Mouse (Mus musculus): ENCODE data around the gene Gm2696. TPM values are rescaled to one million over a fixed set of nuclear protein-coding genes. Genes with fewer than 3 reads are reported as not detected.
"Not testable (repeated sequence)": the region's sequence is repeated elsewhere in the genome, so short reads cannot be mapped to it uniquely, and the experiment has no call there.

Gm2696 gene
- polyA plus RNA-seq (2012; rRNA removed): not detected in 2 replicates

GRCm38 (mm10) chr10:77814382-77814781 lies at the start of gene Gm2696:
Gene Gm2696, plus strand, starts transcription at chr10:77814682.
- H3K27ac ChIP-seq (ENCODE audit: insufficient read depth, low read length): no peak within 1 kb of the TSS
- no peaks in the 10 kb centered on the region for H3K4me1 ChIP-seq (ENCODE audit: control insufficient read depth, insufficient read depth, low read length)
- no peak within 1 kb of the TSS for H3K4me3 ChIP-seq (replicated peaks; ENCODE audit: insufficient read depth, low read depth, low read length)
- no peak for DNase-seq
- WGBS: 42% methylated on average over 4 of the region's 4 CpGs
- TF ChIP-seq CTCF (IDR thresholded peaks at IDR 0.05; ENCODE audit: borderline replicate concordance, insufficient read depth, low read depth, low read length) (no peak), POLR2A (IDR thresholded peaks at IDR 0.05; ENCODE audit: borderline replicate concordance, insufficient read depth, low read length) (no peak)
- no peaks in the 10 kb centered on the region for H3K27me3 ChIP-seq (ENCODE audit: control insufficient read depth, insufficient read depth, low read length)

GRCm38 (mm10) chr10:77769727-77770126 lies 44.8 kb upstream of the Gm2696 start:
- TF ChIP-seq CTCF (IDR thresholded peaks at IDR 0.05; ENCODE audit: borderline replicate concordance, insufficient read depth, low read depth, low read length): no peak
- no peak for TF ChIP-seq POLR2A (IDR thresholded peaks at IDR 0.05; ENCODE audit: borderline replicate concordance, insufficient read depth, low read length)
- no peak for DNase-seq
- no peak overlapping the region for H3K4me3 ChIP-seq (replicated peaks; ENCODE audit: insufficient read depth, low read depth, low read length)
- H3K4me1 ChIP-seq (ENCODE audit: control insufficient read depth, insufficient read depth, low read length): no peaks in the 10 kb centered on the region
- WGBS: 96% methylated on average over 1 of the region's 1 CpGs
- H3K27me3 ChIP-seq (ENCODE audit: control insufficient read depth, insufficient read depth, low read length): no peaks in the 10 kb centered on the region
- no peak overlapping the region for H3K27ac ChIP-seq (ENCODE audit: insufficient read depth, low read length)

DNA sequence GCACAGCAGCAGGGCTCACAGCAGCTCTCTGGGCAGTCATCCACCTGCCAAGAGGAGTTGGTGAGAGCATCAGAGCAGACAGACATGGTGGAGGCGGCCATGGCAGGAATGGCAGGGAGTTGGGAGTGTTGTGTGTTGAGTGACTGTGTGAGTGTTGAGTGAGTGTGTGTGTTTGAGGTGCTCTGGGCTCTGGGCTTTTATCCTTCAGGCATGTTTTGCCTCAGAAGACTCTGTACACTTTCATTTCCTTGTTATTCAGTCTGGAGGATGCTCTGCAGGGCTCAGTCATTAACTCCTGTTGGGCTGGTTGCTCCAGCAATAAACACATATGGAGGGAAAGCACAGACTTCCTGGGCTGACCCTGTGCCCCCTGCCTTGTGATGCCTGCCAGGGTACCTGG lies 43.3 kb upstream of the Gm2696 start, which contains the start of gene Gm3238:
Gene Gm3238 (minus strand): TSS at position 101 of the 400 bp plus-strand sequence.
- not testable (repeated sequence) for H3K27me3 ChIP-seq (ENCODE audit: control insufficient read depth, insufficient read depth, low read length); H3K4me1 ChIP-seq (ENCODE audit: control insufficient read depth, insufficient read depth, low read length); H3K27ac ChIP-seq (ENCODE audit: insufficient read depth, low read length); H3K4me3 ChIP-seq (replicated peaks; ENCODE audit: insufficient read depth, low read depth, low read length); DNase-seq
- WGBS: no CpG with 5 or more reads among the region's 1 CpGs

GRCm38 (mm10) chr10:77772142-77772541 lies 42.3 kb upstream of the Gm2696 start:
- not testable (repeated sequence) for H3K27ac ChIP-seq (ENCODE audit: insufficient read depth, low read length); DNase-seq; H3K27me3 ChIP-seq (ENCODE audit: control insufficient read depth, insufficient read depth, low read length); H3K4me3 ChIP-seq (replicated peaks; ENCODE audit: insufficient read depth, low read depth, low read length); H3K4me1 ChIP-seq (ENCODE audit: control insufficient read depth, insufficient read depth, low read length)
- 77% methylated on average over 1 of the region's 3 CpGs for WGBS

GRCm38 (mm10) chr10:77776844-77777243 lies 37.6 kb upstream of the Gm2696 start, which contains the start of gene Gm7138:
Gene Gm7138, minus strand, starts transcription at chr10:77776944.
- not testable (repeated sequence) for H3K27me3 ChIP-seq (ENCODE audit: control insufficient read depth, insufficient read depth, low read length); H3K4me3 ChIP-seq (replicated peaks; ENCODE audit: insufficient read depth, low read depth, low read length); DNase-seq; H3K4me1 ChIP-seq (ENCODE audit: control insufficient read depth, insufficient read depth, low read length); H3K27ac ChIP-seq (ENCODE audit: insufficient read depth, low read length)
- 45% methylated on average over 1 of the region's 1 CpGs for WGBS

GRCm38 (mm10) chr10:77782442-77782841 lies 32.0 kb upstream of the Gm2696 start, which contains the start of gene Gm3250:
Gene Gm3250, minus strand, starts transcription at chr10:77782542.
- H3K27ac ChIP-seq (ENCODE audit: insufficient read depth, low read length); H3K27me3 ChIP-seq (ENCODE audit: control insufficient read depth, insufficient read depth, low read length); DNase-seq; H3K4me1 ChIP-seq (ENCODE audit: control insufficient read depth, insufficient read depth, low read length); H3K4me3 ChIP-seq (replicated peaks; ENCODE audit: insufficient read depth, low read depth, low read length): not testable (repeated sequence)
- 43% methylated on average over 1 of the region's 1 CpGs for WGBS

DNA sequence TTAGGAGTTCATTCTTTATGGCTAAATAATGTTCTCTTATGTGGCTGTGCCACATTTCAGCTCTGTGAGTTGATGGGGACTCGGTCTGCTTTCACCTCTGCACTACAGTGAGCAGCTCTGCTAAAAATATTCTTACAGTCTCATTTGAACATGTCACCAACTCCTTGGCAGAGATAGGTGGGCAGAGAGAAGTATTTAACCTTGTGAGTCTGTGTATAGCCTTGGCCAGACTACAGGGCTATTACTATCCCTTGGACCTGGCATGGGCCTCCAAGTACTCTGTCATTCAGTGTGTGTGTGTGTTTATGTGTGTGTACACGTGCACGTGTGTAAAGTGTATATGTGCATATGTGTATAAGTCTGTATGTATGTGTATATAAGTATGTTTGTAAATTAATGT lies 31.1 kb upstream of the Gm2696 start:
- not testable (repeated sequence) for DNase-seq; H3K4me1 ChIP-seq (ENCODE audit: control insufficient read depth, insufficient read depth, low read length); H3K4me3 ChIP-seq (replicated peaks; ENCODE audit: insufficient read depth, low read depth, low read length); H3K27me3 ChIP-seq (ENCODE audit: control insufficient read depth, insufficient read depth, low read length); H3K27ac ChIP-seq (ENCODE audit: insufficient read depth, low read length)
- WGBS: 95% methylated on average over 3 of the region's 3 CpGs

GRCm38 (mm10) chr10:77787876-77788275 lies 26.6 kb upstream of the Gm2696 start, which contains the start of gene Gm7137:
Gene Gm7137, minus strand, starts transcription at chr10:77788200.
- WGBS: 35% methylated on average over 1 of the region's 1 CpGs
- DNase-seq; H3K27ac ChIP-seq (ENCODE audit: insufficient read depth, low read length); H3K27me3 ChIP-seq (ENCODE audit: control insufficient read depth, insufficient read depth, low read length); H3K4me1 ChIP-seq (ENCODE audit: control insufficient read depth, insufficient read depth, low read length); H3K4me3 ChIP-seq (replicated peaks; ENCODE audit: insufficient read depth, low read depth, low read length): not testable (repeated sequence)

GRCm38 (mm10) chr10:77788621-77789020 lies 25.9 kb upstream of the Gm2696 start:
- H3K27ac ChIP-seq (ENCODE audit: insufficient read depth, low read length): no peak overlapping the region
- no peak for DNase-seq
- no peaks in the 10 kb centered on the region for H3K27me3 ChIP-seq (ENCODE audit: control insufficient read depth, insufficient read depth, low read length)
- TF ChIP-seq POLR2A (IDR thresholded peaks at IDR 0.05; ENCODE audit: borderline replicate concordance, insufficient read depth, low read length) (no peak), CTCF (IDR thresholded peaks at IDR 0.05; ENCODE audit: borderline replicate concordance, insufficient read depth, low read depth, low read length) (no peak)
- H3K4me3 ChIP-seq (replicated peaks; ENCODE audit: insufficient read depth, low read depth, low read length): no peak overlapping the region
- no peaks in the 10 kb centered on the region for H3K4me1 ChIP-seq (ENCODE audit: control insufficient read depth, insufficient read depth, low read length)
- 90% methylated on average over 2 of the region's 2 CpGs for WGBS
